7 mouse cellular contexts compared by ENCODE assay signal in genomic region chr9:121348476-121348875, GRCm38 (mm10). TPM values are rescaled to one million over a fixed set of nuclear protein-coding genes. Genes with fewer than 3 reads are reported as not detected.
DNase-seq lines count a peak whose midpoint lies in the region; ATAC-seq and TF ChIP-seq lines count a peak whose summit lies in the region.

No protein-coding gene starts in this region.

- peak overlapping the region; percentile 67; the same call in 1 of the 2 replicates for H3K27ac ChIP-seq in ES-E14 (ENCODE audit: insufficient read depth, low read depth, low read length, poor library complexity, severe bottlenecking)
- peak overlapping the region; percentile 76 for H3K27ac ChIP-seq in intestine, embryonic 14.5 days (ENCODE audit: low read depth)
- H3K27ac ChIP-seq in lung, embryonic 16.5 days (ENCODE audit: low read length) = peak overlapping the region; percentile 89

- no peaks in the 10 kb centered on the region for H3K36me3 ChIP-seq in ES-E14 (ENCODE audit: control insufficient read depth, insufficient read depth, low read length, poor library complexity, severe bottlenecking)
- no peaks in the 10 kb centered on the region for H3K36me3 ChIP-seq in intestine, embryonic 14.5 days (ENCODE audit: control insufficient read depth, insufficient read depth, low read length)
- no peaks in the 10 kb centered on the region for H3K36me3 ChIP-seq in lung, embryonic 16.5 days (ENCODE audit: control insufficient read depth, insufficient read depth, low read length)

- H3K9me3 ChIP-seq in ES-E14 (ENCODE audit: control insufficient read depth, insufficient read depth, low read depth, low read length) = no peaks in the 10 kb centered on the region
- no peaks in the 10 kb centered on the region for H3K9me3 ChIP-seq in intestine, embryonic 14.5 days (ENCODE audit: control insufficient read depth, low read length)
- no peaks in the 10 kb centered on the region for H3K9me3 ChIP-seq in lung, embryonic 16.5 days (ENCODE audit: control insufficient read depth, low read length)

- no peak overlapping the region; a peak in 1 of 4 replicates for H3K4me3 ChIP-seq in ES-E14 (ENCODE audit: insufficient read depth in 1 of 2, low read depth in 1 of 2, low read length in 2 of 2, poor library complexity in 1 of 2, severe bottlenecking in 1 of 2)
- H3K4me3 ChIP-seq in intestine, embryonic 14.5 days (ENCODE audit: low read depth, low read length) = no peak overlapping the region
- no peak overlapping the region for H3K4me3 ChIP-seq in lung, embryonic 16.5 days (ENCODE audit: low read length)

- H3K4me2 ChIP-seq in intestine, embryonic 14.5 days (ENCODE audit: low read length) = 0 out of 2 replicates have a peak overlapping the region, but pooled peaks have one; percentile 15
- peak overlapping the region; percentile 41; the same call in 1 of the 2 replicates for H3K4me2 ChIP-seq in lung, embryonic 16.5 days (ENCODE audit: low read depth, low read length)

- 8% methylated on average over 5 of the region's 5 CpGs for WGBS in intestine, embryonic 14.5 days
- WGBS in lung, embryonic 16.5 days = 6% methylated on average over 5 of the region's 5 CpGs

- H3K9ac ChIP-seq in ES-E14 (ENCODE audit: insufficient read depth, low read depth, low read length, poor library complexity, severe bottlenecking) = peak overlapping the region; percentile 16; the same call in 1 of the 2 replicates
- peak overlapping the region; percentile 29 for H3K9ac ChIP-seq in intestine, embryonic 14.5 days (ENCODE audit: low read length)
- peak overlapping the region; percentile 3; the same call in 1 of the 2 replicates for H3K9ac ChIP-seq in lung, embryonic 16.5 days (ENCODE audit: low read length)

- peaks cover 17 to 63% of the 10 kb centered on the region in 2 experiments for H3K4me1 ChIP-seq in ES-E14 (ENCODE audit: control insufficient read depth in 2 of 2, insufficient read depth in 2 of 2, low read length in 2 of 2, poor library complexity in 1 of 2)
- H3K4me1 ChIP-seq in intestine, embryonic 14.5 days (replicated peaks; ENCODE audit: control insufficient read depth, insufficient read depth, low read length) = peaks cover 46% of the 10 kb centered on the region
- H3K4me1 ChIP-seq in lung, embryonic 16.5 days (replicated peaks; ENCODE audit: control insufficient read depth, insufficient read depth, low read length) = peaks cover 47% of the 10 kb centered on the region

- peak; percentile 39 for ATAC-seq in intestine, embryonic 14.5 days (replicated peaks; ENCODE audit: low FRiP score, low TSS enrichment, low read depth)
- ATAC-seq in lung, embryonic 16.5 days (ENCODE audit: low read depth) = peak; percentile 69
- no peak for ATAC-seq in activated CD4-positive, CD25-positive, alpha-beta regulatory T cell, adult 4 months

- in situ Hi-C loops in ES-E14 (cut with MboI; ENCODE audit: low sequenced_read_pairs in 2 of 2, unreplicated experiment in 2 of 2) = no loop called here

- no peaks in the 10 kb centered on the region for H3K27me3 ChIP-seq in intestine, embryonic 14.5 days (replicated peaks; ENCODE audit: control insufficient read depth, insufficient read depth, low read length)
- H3K27me3 ChIP-seq in lung, embryonic 16.5 days (ENCODE audit: control insufficient read depth, insufficient read depth, low read depth, low read length) = no peaks in the 10 kb centered on the region

- DNase-seq in ES-E14 (ENCODE audit: low read depth, low spot score) = no peak
- peak; percentile 58 for DNase-seq in embryo, embryonic 10.5 days (ENCODE audit: low spot score)
- DNase-seq in intestine, embryonic 14.5 days (ENCODE audit: low spot score) = no peak
- no peak for DNase-seq in adrenal gland, postnatal 25 days
- DNase-seq in thymus, postnatal 0 days (ENCODE audit: low spot score) = no peak

TF ChIP-seq in ES-E14, 5 proteins besides CTCF, POLR2A, EP300 and RAD21:
- TF ChIP-seq CHD2 (IDR thresholded peaks at IDR 0.05; ENCODE audit: low read depth, low read length) = no peak
- TF ChIP-seq HCFC1 (IDR thresholded peaks at IDR 0.05; ENCODE audit: borderline replicate concordance, insufficient read depth, low read length) = no peak
- no peak for TF ChIP-seq ZC3H11A (IDR thresholded peaks at IDR 0.05; ENCODE audit: borderline replicate concordance, low read depth, low read length)
- no peak for TF ChIP-seq MAFK (IDR thresholded peaks at IDR 0.05; ENCODE audit: insufficient read depth, low read depth, low read length)

RNA-seq across cellular contexts. Expression of gene Trak1, which starts 51.2 kb away (rescaled TPM):
- total RNA-seq in ES-E14 (2012; rRNA removed) = 18.9 and 42.6 TPM in 2 replicates
- 23.4 and 26.1 TPM in 2 replicates for polyA plus RNA-seq in intestine, embryonic 14.5 days (2014; fragmentation: Nextera tagmentation; extraction: Ambion mirVana)
- 27.1 and 29.2 TPM in 2 replicates for polyA plus RNA-seq in lung, embryonic 16.5 days (2015; fragmentation: Nextera tagmentation; extraction: Ambion mirVana)
- polyA plus RNA-seq in activated CD4-positive, CD25-positive, alpha-beta regulatory T cell, adult 4 months (2017; shearing (Covaris generic)) = 10 to 100 TPM in 1 of 2 experiments, 1 to 10 TPM in 1; 9.4 to 11.2 TPM
- 70.3 and 73.5 TPM in 2 replicates for total RNA-seq in adrenal gland, postnatal 25 days (2021)
- 17.0 and 22.6 TPM in 2 replicates for polyA plus RNA-seq in thymus, postnatal 0 days (2015; fragmentation: Nextera tagmentation; extraction: Ambion mirVana)
